Mouse (Mus musculus) gastrocnemius, postnatal 14 days (tissue): ENCODE results near the gene Isg20l2. TPM values are rescaled to one million over a fixed set of nuclear protein-coding genes. Genes with fewer than 3 reads are reported as not detected.

ENCODE experiments used
- DNase-seq: peaks from one replicate; pipeline ENCODE4 v3.0.0; 2021; ENCODE audit warnings: mixed read lengths
- intact Hi-C: fragments of 180-260 bp; cut with DNase I; formaldehyde crosslinking; loops from one replicate; pipeline ENCODE4 v1.15.1; 2025; ENCODE audit warnings: low total_unique reads
- total RNA-seq, 2 experiments: library from RNA; stranded (reverse); gene quantifications; 2 replicates each; pipeline ENCODE4 v1.2.3; 2021

The Isg20l2 gene
- total RNA-seq, 2 experiments from 2014 or later = 9.0 to 9.6 TPM

GRCm38 (mm10) chr3:87944838-87945600, 14.9 kb downstream of the Isg20l2 start:
- intact Hi-C loops = loop anchor here (10.0 kb wide), 1 partner anchor 110 kb away; the partner anchor contains the start of gene Naxe
- DNase-seq = peak; percentile 50

- intact Hi-C loops = loop anchor here (10.0 kb wide), 1 partner anchor 109 kb away; the partner anchor contains the start of gene Naxe
- no peak for DNase-seq
Measured at GRCm38 (mm10) chr3:87945781-87946540, 15.8 kb downstream of the Isg20l2 start.

GRCm38 (mm10) chr3:87946541-87946860, 16.4 kb downstream of the Isg20l2 start:
- intact Hi-C loops = loop anchor here (10.0 kb wide), 1 partner anchor 108 kb away; the partner anchor contains the start of gene Naxe
- no peak for DNase-seq

- DNase-seq = no peak
- intact Hi-C loops = loop anchor here (10.0 kb wide), 1 partner anchor 108 kb away; the partner anchor contains the start of gene Naxe
Measured at GRCm38 (mm10) chr3:87947056-87947810, 17.1 kb downstream of the Isg20l2 start.

- intact Hi-C loops = loop anchor here (10.0 kb wide), 1 partner anchor 107 kb away; the partner anchor contains the start of gene Naxe
- no peak for DNase-seq
Measured at GRCm38 (mm10) chr3:87947811-87948199, 17.7 kb downstream of the Isg20l2 start.

GRCm38 (mm10) chr3:87948378-87949265, 18.5 kb downstream of the Isg20l2 start, which contains the start of gene Crabp2:
Crabp2 (plus strand) TSS chr3:87948666.
- DNase-seq = no peak
- intact Hi-C loops = loop anchor here (10.0 kb wide), 1 partner anchor 106 kb away; the partner anchor contains the start of gene Naxe

- no peak for DNase-seq
- intact Hi-C loops = loop anchor here (10.0 kb wide), 1 partner anchor 105 kb away; the partner anchor contains the start of gene Naxe
Measured at GRCm38 (mm10) chr3:87949266-87949954, 19.3 kb downstream of the Isg20l2 start.

GRCm38 (mm10) chr3:87949955-87950515, 19.9 kb downstream of the Isg20l2 start:
- intact Hi-C loops = loop anchor here (10.0 kb wide), 1 partner anchor 105 kb away; the partner anchor contains the start of gene Naxe
- no peak for DNase-seq

- intact Hi-C loops = no loop called here
- DNase-seq = no peak
Measured at GRCm38 (mm10) chr3:87951946-87952345, 21.8 kb downstream of the Isg20l2 start.

GRCm38 (mm10) chr3:87952440-87952839, 22.3 kb downstream of the Isg20l2 start:
- no peak for DNase-seq
- intact Hi-C loops = no loop called here

- intact Hi-C loops = no loop called here
- DNase-seq = no peak
Measured at GRCm38 (mm10) chr3:87958056-87958455, 27.9 kb downstream of the Isg20l2 start.

- intact Hi-C loops = no loop called here
- DNase-seq = no peak
Measured at GRCm38 (mm10) chr3:87958476-87958875, 28.4 kb downstream of the Isg20l2 start.

GRCm38 (mm10) chr3:87958967-87959366, 28.9 kb downstream of the Isg20l2 start:
- intact Hi-C loops = no loop called here
- no peak for DNase-seq

- no peak for DNase-seq
- intact Hi-C loops = no loop called here
Measured at GRCm38 (mm10) chr3:87959371-87959770, 29.3 kb downstream of the Isg20l2 start.

- intact Hi-C loops = loop anchor here (2.0 kb wide), 1 partner anchor 23 kb away; no protein-coding TSS in a partner anchor
Measured at GRCm38 (mm10) chr3:87960191-87960585, 30.1 kb downstream of the Isg20l2 start.

GRCm38 (mm10) chr3:87960586-87961191, 30.6 kb downstream of the Isg20l2 start:
- intact Hi-C loops = loop anchor here (2.0 kb wide), 1 partner anchor 24 kb away; no protein-coding TSS in a partner anchor
- DNase-seq = peak; percentile 93

More at GRCm38 (mm10) chr3:87960191-87960585, 30.1 kb downstream of the Isg20l2 start:
- DNase-seq = no peak
